Mouse (Mus musculus): ENCODE results near the gene Prr5.

DNA sequence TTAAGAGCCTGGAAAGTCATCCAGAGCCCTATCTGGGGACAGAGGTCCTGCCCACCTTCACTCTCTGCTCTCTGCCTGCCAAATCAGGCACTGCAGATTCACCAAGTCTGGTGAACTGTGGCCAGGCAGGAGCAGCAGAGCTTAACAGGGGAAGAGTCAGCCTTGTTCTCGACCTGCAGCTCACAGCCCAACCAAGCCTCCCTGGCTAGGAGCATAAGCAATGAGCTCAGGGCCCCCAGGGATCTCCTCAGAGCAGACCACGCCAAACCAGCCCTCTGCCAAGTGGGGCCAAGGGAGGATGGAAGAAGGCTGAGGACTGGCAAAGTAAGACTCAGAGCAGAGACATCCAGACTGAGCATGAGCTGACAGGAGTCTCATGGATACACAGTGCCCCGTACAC, 35.1 kb upstream of the Prr5 start:
- TF ChIP-seq CTCF (IDR thresholded peaks at IDR 0.05; ENCODE audit: insufficient read depth, low read depth, low read length) (no peak), POLR2A (IDR thresholded peaks at IDR 0.05; ENCODE audit: insufficient read depth, low read depth, low read length) (no peak)

Data from olfactory bulb, adult 2 months (tissue).